Mouse (Mus musculus) ES-E14 (cell line): ENCODE measurements at regions not wholly inside any gene's neighbourhood (a gene's known extent, or its start where the extent isn't known, plus 50 kb on each side); places are given as distances from the start of the nearest gene placed in this dataset.

Experiments used
- DNase-seq: peaks from one replicate; pipeline ENCODE4 v3.0.0-alpha.2; 2013; ENCODE audit warnings: low read depth, low spot score
- H3K27ac ChIP-seq: 2 replicates; pipeline ENCODE4 v1.5.1; 2012; ENCODE audit warnings: low read depth, mild to moderate bottlenecking, low read length, moderate library complexity, mixed read lengths; ENCODE audit not compliant: poor library complexity, insufficient read depth, severe bottlenecking
- H3K36me3 ChIP-seq: 2 replicates; pipeline ENCODE4 v1.6.1; 2012; ENCODE audit warnings: mild to moderate bottlenecking, low read length, moderate library complexity, mixed read lengths; ENCODE audit not compliant: control insufficient read depth, poor library complexity, insufficient read depth, severe bottlenecking
- H3K4me1 ChIP-seq, 2 experiments: fragments of 150-350 bp in 1 of 2; sonication (generic) in 1 of 2; 2 replicates each; pipeline ENCODE4 v1.6.1; 2012; ENCODE audit warnings: low read length in 2 of 2, mild to moderate bottlenecking in 1 of 2, mixed read lengths in 1 of 2; ENCODE audit not compliant: control insufficient read depth in 2 of 2, insufficient read depth in 2 of 2, poor library complexity in 1 of 2
- H3K4me3 ChIP-seq, 2 experiments: fragments of 150-350 bp in 1 of 2; sonication (generic) in 1 of 2; 2 replicates each; pipeline ENCODE4 v1.5.1; 2012; ENCODE audit warnings: low read length in 2 of 2, low read depth in 1 of 2, mild to moderate bottlenecking in 1 of 2, mixed read lengths in 1 of 2; ENCODE audit not compliant: insufficient read depth in 1 of 2, poor library complexity in 1 of 2, severe bottlenecking in 1 of 2
- H3K9ac ChIP-seq: 2 replicates; pipeline ENCODE4 v1.6.1; 2012; ENCODE audit warnings: low read depth, mild to moderate bottlenecking, low read length, mixed read lengths; ENCODE audit not compliant: poor library complexity, insufficient read depth, severe bottlenecking
- H3K9me3 ChIP-seq: fragments of 150-350 bp; sonication (generic); 2 replicates; pipeline ENCODE4 v1.6.1; 2012; ENCODE audit warnings: low read depth, mild to moderate bottlenecking, low read length; ENCODE audit not compliant: control insufficient read depth, insufficient read depth
- CHD2 ChIP-seq: IDR thresholded peaks from 2 replicates; pipeline ENCODE4 v1.6.1; 2014; ENCODE audit warnings: mild to moderate bottlenecking, low read depth, low read length, inconsistent platforms
- HCFC1 ChIP-seq: IDR thresholded peaks from 2 replicates; pipeline ENCODE4 v1.6.1; 2012; ENCODE audit warnings: low read length, inconsistent platforms, borderline replicate concordance; ENCODE audit not compliant: insufficient read depth
- MAFK ChIP-seq: IDR thresholded peaks from 2 replicates; pipeline ENCODE4 v1.6.1; 2014; ENCODE audit warnings: mild to moderate bottlenecking, low read depth, low read length, inconsistent platforms; ENCODE audit not compliant: insufficient read depth
- ZC3H11A ChIP-seq: IDR thresholded peaks from 2 replicates; pipeline ENCODE4 v1.6.1; 2012; ENCODE audit warnings: low read depth, mild to moderate bottlenecking, inconsistent platforms, low read length, borderline replicate concordance
- ZNF384 ChIP-seq: IDR thresholded peaks from 2 replicates; pipeline ENCODE4 v1.6.1; 2012; ENCODE audit warnings: low read depth, low read length, inconsistent platforms
- in situ Hi-C, 2 experiments: fragments of 600-800 bp; cut with MboI; formaldehyde crosslinking; loops; one replicate each; pipeline ENCODE4 v1.15.1; 2025; ENCODE audit warnings: low sequenced_read_pairs in 2 of 2, inconsistent platforms in 1 of 2; ENCODE audit not compliant: unreplicated experiment in 2 of 2

- Histone ChIP-seq H3K4me1 (no peaks in the 10 kb centered on the region), H3K9ac (no peak overlapping the region), H3K4me3 (no peak overlapping the region), H3K27ac (no peak overlapping the region), H3K36me3 (no peaks in the 10 kb centered on the region), H3K9me3 (no peaks in the 10 kb centered on the region)
- TF ChIP-seq HCFC1 (no peak), ZC3H11A (no peak), ZNF384 (no peak), CHD2 (no peak), MAFK (no peak)
- in situ Hi-C loops: no loop called here
- DNase-seq: no peak
Measured at GRCm38 (mm10) chr10:17366042-17366740, 356.8 kb upstream of the Cited2 start.

- in situ Hi-C loops: no loop called here
- no peaks in the 10 kb centered on the region for H3K36me3 ChIP-seq
- TF ChIP-seq ZC3H11A: no peak
- TF ChIP-seq ZNF384: no peak
- TF ChIP-seq HCFC1: no peak
- TF ChIP-seq MAFK: no peak
- TF ChIP-seq CHD2: no peak
- no peak overlapping the region for H3K4me3 ChIP-seq
- H3K9me3 ChIP-seq: no peaks in the 10 kb centered on the region
- H3K4me1 ChIP-seq: no peaks in the 10 kb centered on the region
- no peak overlapping the region for H3K9ac ChIP-seq
- no peak overlapping the region for H3K27ac ChIP-seq
- no peak for DNase-seq
Measured at GRCm38 (mm10) chr10:17367026-17367425, 356.0 kb upstream of the Cited2 start.

DNA sequence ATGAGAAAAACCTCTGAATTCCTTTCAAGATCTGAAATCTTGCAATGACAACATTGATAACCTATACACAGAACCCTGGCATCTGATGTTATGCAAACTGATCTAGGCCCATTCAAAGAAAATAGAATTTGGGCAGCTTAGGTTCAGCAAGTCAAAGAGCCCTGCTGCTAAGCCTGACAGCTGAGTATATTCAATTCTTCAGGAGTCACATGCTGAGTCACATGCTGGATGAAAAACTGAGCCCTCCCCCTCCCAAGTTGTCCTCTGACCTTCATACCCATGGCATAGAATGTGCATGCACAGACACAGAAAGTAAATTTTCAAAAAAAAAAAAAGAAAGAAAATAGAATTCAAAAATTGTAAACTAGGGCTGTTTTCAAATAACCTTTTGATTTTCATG is 355.6 kb upstream of the Cited2 start:
- in situ Hi-C loops: no loop called here
- TF ChIP-seq MAFK (no peak), CHD2 (no peak), ZNF384 (no peak), HCFC1 (no peak), ZC3H11A (no peak)
- no peaks in the 10 kb centered on the region for H3K9me3 ChIP-seq
- no peaks in the 10 kb centered on the region for H3K36me3 ChIP-seq
- H3K4me1 ChIP-seq: no peaks in the 10 kb centered on the region
- H3K27ac ChIP-seq: no peak overlapping the region
- no peak overlapping the region for H3K9ac ChIP-seq
- no peak overlapping the region for H3K4me3 ChIP-seq
- DNase-seq: no peak

DNA sequence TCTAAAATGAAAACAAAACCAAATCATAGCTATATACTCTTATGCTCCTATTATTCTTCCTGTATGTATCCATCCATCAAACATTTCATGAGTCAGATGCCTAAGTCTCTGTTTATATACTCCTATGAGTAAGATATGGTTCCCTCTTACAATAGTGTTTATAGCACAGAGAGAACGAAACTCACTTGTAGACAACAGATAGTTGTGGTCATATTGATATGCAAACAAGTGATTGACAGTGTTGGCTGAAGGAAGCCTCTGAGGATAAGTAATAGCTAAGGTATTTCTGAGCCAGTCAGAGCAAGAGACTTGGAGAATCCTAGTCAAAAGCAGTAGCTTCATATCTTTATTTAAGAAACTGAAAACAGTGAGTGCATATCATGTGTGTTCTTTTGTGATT is 354.4 kb upstream of the Cited2 start:
- in situ Hi-C loops: no loop called here
- Histone ChIP-seq H3K4me3 (no peak overlapping the region), H3K4me1 (no peaks in the 10 kb centered on the region), H3K36me3 (no peaks in the 10 kb centered on the region), H3K9ac (no peak overlapping the region), H3K27ac (no peak overlapping the region), H3K9me3 (no peaks in the 10 kb centered on the region)
- no peak for DNase-seq
- TF ChIP-seq MAFK (no peak), HCFC1 (no peak), ZC3H11A (no peak), ZNF384 (no peak), CHD2 (no peak)

- Histone ChIP-seq H3K36me3 (no peaks in the 10 kb centered on the region), H3K4me3 (no peak overlapping the region), H3K9ac (no peak overlapping the region), H3K4me1 (no peaks in the 10 kb centered on the region), H3K9me3 (no peaks in the 10 kb centered on the region), H3K27ac (no peak overlapping the region)
- no peak for TF ChIP-seq ZC3H11A
- no peak for TF ChIP-seq CHD2
- TF ChIP-seq HCFC1: no peak
- TF ChIP-seq ZNF384: no peak
- no peak for TF ChIP-seq MAFK
- no peak for DNase-seq
- in situ Hi-C loops: no loop called here
Measured at GRCm38 (mm10) chr10:17372905-17373304, 350.1 kb upstream of the Cited2 start.
